Mouse (Mus musculus): ENCODE measurements around the gene Yy1.
"Not testable (repeated sequence)": the region's sequence is repeated elsewhere in the genome, so short reads cannot be mapped to it uniquely, and the experiment has no call there.

The Yy1 gene

DNA sequence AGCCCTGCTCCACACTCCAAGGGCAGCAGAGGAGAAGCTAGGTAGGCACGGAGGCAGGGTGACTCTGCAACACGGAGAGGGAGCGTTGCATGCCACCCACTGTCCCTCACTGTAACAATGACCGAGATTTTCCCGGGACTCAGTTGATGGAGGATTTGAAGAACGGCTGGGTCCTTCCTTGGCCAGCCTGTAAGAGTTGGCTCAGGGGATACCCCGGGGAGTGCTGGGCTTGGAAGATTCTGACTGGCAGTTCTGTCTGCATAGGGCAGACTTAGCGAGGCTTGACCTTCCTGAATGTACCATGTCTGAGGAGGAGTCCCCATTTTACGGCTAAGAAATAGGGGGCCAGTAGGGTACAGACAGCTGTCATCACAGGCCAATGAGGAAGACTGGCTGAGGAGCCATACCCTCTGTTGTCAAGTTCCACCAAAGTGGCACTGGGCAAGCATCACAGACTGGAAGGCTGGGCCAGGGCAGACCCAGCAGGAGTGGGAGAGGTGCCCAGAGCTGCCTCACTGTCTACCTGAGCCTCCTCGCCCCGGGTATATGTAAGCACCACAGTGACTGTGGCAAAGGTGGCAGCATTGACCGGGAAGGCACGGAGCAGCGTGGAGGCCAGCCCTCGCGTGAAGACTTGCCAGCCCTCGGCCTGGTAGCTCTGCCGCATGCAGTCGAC is 33.6 kb downstream of the Yy1 start:
- DNase-seq (ENCODE audit: low spot score in 2 of 2) = no peak

DNA sequence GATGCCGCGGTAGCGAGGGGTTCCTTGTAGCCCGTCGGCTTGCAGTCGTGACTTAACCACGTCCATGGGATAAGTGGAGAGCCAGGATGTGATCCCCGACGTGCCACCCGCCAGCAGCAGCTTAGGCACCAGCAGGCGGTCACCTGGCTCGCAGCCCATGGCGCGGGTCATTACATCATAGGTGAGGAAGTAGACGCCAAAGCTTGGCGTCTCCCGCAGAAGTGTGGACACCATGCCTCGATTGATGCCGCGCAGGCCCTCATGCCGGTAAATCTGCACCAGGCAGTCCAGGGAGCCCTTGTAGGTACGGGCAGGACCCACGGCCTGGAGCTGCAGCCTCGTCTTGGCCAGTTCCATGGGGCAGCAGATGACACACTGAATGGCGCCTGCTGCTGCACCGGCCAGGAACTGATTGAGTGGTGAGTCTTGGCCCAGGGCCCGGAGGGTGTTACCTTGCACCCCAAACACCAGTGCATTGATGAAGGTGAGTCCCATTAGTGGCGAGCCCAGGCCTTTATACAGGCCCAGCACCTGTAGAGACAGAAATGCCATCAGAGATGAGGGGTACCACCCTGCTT is 34.3 kb downstream of the Yy1 start:
- DNase-seq (ENCODE audit: low spot score in 2 of 2) = no peak

DNA sequence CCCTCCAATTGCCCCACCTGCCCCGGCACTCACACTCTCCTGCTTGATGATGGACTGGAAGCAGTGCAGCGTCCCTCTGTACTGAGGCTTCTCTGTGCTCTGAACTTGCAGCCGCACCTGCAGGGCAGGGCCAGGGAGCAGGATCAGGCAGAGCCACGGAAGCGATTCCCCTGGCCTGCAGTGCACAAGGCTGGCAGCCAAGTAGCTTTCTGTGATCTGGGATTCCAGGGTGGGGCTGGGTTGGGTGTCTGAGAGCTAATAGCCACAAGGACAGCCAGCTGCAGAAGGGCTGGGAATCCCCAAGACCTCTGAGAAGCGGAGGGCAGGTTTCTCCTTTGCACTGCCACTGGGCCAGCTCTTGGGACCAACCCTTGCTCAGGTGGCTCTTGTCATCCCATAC is 34.9 kb downstream of the Yy1 start:
- no peak for DNase-seq (ENCODE audit: low spot score in 2 of 2)

DNA sequence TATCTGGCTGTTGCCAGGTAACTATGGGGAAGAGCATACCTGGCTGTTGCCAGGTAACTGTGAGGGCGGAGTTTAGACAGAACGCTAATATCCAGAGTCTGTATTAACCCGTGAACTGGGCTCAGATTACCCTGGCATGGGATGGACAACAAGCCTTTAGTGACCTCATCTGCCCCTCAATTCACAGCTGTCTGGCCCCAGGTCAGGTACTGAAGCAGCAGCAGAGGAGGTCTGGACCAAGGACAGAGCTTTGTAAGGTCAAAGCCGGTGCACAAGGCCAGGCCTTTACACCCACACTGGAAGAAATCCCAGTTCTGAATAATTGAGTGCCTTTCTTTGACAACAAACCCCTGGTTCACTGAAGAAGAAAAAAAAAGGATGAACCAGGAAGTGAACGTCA is 36.9 kb downstream of the Yy1 start:
- DNase-seq (ENCODE audit: low spot score in 2 of 2) = no peak

DNA sequence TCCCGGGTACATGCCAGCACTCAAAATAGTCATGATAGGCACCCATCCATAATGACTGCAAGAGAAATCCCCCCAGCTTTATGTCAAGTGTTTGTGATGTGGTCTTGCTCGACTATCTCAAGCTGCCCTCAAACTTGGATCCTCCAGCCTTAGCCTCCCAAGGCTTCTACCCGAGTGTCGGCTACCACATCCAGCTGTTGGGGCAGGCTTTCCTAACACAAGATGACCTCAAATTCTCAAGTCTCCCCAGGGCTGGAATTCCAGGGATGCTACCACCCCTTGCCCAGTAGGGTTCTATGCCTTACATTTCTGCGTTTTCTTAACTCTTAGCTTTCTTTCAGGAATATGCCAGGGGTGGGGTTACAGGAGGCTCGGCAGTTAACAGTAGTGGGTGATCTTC is 37.6 kb downstream of the Yy1 start:
- DNase-seq (ENCODE audit: low spot score in 2 of 2) = no peak

DNA sequence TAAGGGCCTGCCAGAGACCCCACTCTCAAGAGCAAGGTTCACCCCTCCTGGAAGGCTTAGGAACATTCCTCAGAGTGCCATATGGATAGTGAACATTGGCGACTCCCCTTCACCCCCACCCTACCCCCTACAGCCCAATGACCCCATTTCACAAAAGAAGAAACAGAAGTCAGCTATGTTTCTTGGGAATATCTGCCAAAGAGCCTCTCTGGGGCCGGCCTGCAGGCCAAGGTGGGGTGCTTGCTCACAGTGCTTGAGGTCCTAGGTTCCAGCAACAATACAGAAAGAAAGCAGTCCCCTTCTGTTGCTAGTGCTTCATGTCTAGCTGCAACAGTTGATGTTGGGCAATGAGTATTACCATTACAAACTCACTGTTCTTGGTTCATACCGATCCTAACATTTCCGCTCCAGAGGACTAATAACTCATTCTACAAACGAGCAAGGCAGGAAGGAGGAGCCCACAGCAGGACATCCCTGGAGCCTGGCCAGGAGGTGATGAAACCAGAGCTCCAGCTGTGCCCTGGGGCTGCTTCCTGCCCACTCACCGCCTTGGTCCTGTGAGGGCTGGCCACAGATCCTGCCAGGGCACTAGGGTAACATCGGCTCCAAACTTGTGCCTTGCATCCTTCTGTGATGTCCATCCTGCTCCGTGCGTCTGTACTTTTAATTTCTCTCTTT is 39.3 kb downstream of the Yy1 start:
- no peak for DNase-seq (ENCODE audit: low spot score in 2 of 2)

DNA sequence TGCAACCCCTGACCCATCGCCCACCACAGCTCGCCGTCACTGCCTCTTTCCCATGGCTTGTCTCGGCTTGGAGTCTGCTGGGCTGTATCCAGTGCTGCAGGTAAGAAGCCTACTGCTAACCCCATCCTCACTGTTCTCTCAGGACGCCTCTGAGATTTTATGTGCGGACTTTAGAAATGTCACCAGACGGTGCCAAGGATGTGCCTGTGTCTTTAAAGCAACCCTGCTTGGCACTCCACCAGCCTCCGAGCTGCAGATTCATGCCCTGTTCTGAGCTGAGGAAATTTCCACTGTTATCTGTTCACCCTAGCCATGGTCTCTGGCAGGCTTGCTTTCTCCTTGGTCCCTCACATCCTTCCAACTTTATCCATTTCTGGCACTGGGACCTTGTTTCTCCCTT is 40.1 kb downstream of the Yy1 start:
- DNase-seq (ENCODE audit: low spot score in 2 of 2) = no peak

DNA sequence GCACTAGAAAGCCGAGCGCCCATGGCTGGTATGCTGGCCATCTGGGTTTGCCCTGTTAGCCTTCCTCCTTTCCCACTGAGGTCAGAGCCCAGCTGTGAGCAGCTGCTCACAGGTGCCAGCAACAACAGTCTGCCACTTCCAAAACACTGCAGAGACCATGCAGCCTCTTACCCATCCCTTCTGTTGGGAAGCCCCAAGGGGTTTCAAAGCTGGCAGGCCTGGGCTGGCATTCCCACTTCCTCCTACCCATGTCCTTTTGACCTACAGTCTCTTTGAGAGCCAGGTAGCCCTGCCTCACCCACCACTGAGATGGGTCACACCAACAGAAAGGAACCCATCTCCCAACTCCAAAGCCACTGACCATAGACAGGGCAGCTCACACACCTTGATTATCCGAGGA is 40.6 kb downstream of the Yy1 start:
- DNase-seq (ENCODE audit: low spot score in 2 of 2) = no peak

DNA sequence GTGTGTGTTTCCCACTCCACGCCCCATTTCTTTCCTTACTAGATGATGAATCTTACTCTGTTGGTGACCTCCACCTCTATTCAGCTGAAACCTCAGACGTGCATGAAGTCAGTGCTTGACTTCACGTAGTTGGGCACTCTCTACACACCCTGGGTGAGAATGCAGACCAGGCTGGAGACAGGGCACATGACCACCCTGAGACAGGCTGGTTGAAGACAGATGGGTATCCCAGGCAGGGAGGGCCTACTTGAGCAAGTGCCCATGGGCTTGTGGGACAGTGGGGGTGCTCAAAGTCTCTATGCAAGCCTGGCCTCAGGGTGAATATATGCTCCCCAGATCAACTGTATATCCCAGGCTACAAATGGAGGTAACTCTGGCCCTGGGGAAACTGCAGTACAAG is 41.6 kb downstream of the Yy1 start:
- DNase-seq (ENCODE audit: low spot score in 2 of 2) = no peak

DNA sequence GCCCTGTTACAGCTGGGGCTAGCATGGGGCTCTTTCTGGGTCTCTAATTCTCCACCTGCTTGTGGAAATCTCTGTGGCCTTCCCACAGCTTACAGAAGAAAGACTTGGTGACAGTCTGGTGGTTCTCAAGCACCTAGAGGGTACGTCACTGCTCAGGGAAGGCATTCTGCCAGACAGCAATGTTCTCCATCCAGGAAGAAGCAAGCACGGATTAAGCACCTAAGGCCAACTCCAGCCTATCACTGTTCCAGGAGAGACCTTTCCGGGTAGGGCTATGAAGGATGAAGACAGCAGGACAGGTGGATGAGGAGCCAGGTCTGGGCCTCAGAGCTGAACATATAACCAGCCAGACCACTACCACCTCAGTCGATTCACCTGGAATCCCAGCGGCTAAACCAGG is 42.0 kb downstream of the Yy1 start:
- DNase-seq (ENCODE audit: low spot score in 2 of 2) = no peak

DNA sequence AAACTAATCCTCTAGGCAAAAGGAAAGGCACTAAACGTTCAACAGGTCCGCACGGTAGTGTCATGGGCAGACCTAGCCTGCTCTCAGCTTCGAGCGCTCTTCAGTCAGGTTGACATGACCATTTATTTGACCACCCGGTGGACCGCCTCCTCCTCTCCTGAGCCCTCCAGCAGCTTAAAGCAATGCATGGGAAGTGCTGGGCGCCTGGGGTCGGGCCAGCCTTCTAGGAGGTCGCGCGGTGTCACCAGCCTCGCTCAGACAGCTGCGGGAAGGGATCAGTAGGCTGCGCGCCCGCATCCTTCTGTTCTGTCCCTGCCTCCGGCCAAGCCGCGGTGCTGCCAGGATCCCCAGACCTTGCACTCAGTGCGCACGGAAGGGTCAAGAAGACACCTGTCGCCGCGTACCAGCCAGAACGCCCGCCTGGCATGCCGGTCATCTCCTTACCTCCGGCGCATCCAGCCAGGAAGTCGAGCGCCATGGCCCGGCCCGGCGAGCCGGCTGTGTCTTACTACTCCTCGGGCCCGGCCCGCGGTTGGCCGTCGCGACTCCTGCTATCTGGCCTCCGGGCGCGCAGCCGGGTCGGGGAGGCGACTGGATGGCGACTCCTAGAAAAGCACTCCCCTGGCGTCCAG is 42.6 kb downstream of the Yy1 start:
- DNase-seq (ENCODE audit: low spot score in 2 of 2) = peak in 1 of 2 experiments; percentile 72

DNA sequence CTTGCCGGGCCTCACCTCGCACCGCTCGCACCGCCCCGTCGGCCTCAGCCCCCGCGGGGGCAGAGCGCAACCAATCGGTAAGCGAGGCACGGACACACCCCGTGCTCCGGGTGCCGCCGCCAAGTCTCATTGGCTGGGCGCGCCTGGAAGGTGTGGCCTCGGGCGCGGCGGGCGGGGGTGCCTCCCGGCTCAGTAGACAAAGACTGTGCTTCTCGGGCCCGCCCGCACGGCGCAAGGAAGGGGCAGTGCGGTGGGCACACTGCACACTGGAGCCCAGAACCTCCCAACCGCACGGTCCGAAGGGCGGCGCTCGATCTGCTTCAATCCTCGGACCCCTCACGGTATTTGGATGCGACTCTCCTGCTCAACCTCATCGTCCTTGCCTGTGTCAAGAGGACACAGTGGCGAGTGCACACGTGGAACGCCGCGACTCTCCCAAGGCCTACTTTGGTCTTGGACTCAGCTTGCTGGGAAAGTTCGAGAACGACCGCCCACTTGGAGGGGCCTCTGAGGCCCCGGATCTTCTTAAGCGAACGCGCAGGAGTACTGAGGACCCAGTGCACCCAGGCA is 43.2 kb downstream of the Yy1 start, which contains the start of the genes Slc25a29 and Slc25a47:
Gene Slc25a29, minus strand, starts transcription at position 44 of the 570 bp plus-strand sequence.
Gene Slc25a47, plus strand, starts transcription at position 207 of the 570 bp plus-strand sequence.
- peak; percentile 94 to 97 for DNase-seq (ENCODE audit: low spot score in 2 of 2)

DNA sequence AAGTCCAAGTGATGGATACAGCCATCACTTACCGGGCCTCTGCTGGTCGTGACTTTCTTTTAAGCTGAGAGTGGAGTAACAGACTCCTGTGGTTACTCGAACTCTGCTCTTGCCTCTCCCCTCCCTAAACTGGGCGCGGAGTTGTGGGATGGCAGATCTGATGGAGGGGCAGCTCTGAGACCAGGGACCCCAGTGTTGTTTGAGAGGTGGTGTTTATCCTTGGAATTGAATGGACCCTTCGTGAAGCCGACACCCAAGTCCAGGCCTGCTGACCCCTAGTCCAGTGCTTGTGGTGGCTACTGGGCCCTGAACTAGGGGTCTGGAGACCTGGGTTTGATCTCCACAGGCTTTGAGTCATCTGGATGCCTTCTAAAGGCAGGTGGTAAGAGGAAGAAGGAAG is 43.9 kb downstream of the Yy1 start:
- no peak for DNase-seq (ENCODE audit: low spot score in 2 of 2)

DNA sequence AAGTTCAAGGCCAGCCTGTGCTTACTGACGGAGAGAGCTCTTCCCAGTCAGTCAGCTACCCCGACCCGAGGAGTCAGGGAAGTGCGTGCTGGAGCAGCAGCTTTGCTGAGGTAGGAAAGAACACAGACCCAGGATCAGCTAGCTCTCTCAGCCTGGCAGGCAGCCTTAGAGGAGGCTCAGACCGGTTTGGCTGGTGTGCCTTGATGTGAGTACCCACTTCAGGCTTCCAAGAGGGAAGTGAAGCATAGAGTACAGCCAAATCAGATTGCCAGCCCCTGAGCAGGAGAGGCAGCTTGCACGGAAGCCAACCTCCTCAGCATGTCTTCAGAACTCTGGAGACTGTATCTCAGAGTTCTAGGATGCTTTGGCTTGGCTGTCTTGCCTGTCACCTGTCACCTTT is 48.4 kb downstream of the Yy1 start:
- no peak for DNase-seq (ENCODE audit: low spot score in 2 of 2)

DNA sequence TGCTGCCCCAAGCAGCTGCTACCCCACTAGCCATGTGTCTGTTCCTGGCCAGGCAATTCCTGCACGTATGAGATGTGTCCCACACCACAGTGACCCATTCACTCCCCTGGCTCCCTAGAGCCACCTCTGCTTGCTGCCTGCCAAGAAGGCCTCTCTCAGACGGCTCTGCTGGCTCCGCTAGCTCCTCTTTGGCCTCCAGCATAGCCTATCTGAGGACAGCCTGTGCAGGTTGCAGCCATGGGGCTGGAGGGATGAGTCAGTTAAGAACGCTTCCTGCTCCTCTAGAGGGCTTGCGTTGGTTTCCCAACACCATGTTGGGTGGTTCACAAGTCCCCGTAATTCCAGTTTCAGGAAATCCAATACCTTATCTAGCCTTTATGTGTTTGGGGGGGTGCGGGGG is 49.9 kb downstream of the Yy1 start:
- DNase-seq (ENCODE audit: low spot score in 2 of 2) = no peak

DNA sequence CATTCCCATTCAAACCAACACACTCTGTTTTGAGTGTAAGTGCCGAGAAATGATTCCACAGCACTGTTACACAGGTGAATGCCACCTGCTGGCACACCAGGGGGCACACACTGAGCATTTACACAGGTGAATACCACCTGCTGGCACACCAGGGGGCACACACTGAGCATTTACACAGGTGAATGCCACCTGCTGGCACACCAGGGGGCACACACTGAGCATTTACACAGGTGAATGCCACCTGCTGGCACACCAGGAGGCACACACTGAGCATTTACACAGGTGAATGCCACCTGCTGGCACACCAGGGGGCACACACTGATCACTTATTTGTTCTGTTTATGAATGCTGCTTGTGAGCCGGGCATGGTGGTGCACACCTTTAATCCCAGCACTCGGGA is 55.3 kb downstream of the Yy1 start:
- not testable (repeated sequence) for DNase-seq (ENCODE audit: low spot score in 2 of 2)

DNA sequence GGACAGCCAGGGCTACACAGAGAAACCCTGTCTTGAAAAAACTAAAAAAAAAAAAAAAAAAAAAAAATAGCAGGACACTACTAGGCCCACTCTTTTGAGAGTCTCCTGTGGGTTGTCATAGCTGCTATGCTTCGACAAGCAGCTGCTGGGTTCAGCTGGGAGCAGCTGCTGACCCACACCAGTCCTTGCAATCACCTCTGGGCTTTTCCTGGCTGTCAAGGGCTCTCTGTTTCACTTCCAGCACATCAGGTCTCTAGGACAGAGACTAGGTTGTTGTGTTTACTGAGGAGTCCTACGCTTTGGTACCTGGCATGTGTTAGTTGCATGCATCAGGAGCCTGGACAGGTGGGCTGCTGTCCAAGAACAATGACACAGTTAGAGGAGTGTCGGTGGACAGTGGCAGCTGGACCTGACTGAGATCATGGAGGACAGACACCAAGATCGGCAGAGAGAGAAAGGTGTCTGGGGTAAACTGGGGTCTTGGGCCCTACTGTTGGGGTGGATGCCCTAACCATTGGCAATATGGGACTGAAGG is 56.8 kb downstream of the Yy1 start:
- no peak for DNase-seq (ENCODE audit: low spot score in 2 of 2)

DNA sequence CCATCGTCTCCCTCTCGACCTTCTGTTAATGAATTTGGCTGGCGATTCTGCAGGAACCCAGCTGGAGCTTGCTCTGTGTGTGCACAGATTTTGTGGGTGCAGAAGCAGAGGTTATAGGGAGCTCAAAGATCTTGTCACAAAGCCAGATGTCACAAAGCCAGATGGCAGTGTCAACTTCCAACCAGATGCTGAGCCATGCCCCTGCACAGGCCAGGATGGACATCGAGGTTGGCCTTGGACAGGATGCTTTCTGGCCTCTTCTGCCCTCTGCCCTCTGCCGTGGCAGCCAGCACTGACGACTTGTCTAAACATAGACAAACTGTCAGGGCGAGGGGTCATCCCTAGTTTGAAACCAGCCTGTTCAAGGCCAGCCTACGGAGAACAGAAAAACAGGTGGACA is 57.4 kb downstream of the Yy1 start:
- no peak for DNase-seq (ENCODE audit: low spot score in 2 of 2)

DNA sequence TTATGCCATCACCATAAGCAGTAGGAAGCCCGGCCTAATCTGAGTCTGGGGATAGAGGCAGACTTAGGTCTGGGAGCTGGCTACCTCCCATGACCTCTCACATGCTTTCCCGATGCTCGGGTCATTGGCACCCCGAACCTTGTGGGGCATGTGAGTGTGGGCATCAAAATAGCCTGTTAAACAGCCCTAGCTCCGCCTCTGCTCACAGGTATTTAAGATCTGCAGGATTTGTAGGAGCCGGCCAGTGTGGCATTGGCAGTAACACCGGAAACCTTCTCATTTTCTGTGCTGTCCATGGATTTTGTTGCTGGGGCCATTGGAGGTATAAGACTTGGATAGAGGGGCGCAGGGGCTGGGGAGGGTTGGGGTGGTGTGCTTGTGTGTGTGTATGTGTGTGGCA is 58.1 kb downstream of the Yy1 start:
- no peak for DNase-seq (ENCODE audit: low spot score in 2 of 2)

DNA sequence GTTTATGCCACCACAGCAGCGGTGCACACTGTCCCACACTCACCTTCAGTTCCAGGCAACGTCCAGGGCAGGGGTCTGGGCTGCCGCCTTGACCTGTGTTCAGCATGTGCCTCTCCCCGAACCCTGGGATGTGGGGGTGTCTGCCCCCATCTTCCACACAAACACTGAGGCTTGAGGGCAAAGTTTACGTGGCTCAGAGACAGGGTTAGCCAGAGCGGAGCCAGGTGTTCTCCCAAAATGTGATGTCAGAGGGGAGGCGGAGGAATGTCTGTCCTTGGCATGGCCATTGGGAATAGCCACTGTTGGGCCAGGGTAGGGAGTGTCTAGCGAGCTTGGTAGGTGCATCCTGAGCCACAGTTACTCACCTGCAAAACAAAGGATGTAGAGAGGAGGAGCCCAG is 60.0 kb downstream of the Yy1 start:
- no peak for DNase-seq (ENCODE audit: low spot score in 2 of 2)

DNA sequence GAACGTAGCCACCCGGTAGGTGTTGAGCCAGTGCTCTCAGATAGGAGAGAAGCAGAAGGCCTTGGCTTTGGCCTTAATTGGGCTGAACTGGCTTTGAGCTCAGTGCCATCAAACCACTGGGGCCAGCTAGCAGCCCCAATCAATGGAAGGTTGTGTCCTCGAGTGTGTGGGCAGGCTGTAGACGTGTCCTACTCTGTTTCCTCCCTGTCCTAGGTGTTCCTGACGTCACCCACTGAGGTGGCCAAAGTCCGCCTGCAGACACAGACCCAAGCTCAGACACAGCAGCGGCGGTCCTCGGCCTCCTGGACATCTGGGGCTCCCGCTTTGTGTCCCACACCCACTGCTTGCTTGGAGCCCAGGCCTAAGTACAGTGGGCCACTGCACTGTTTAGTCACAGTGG is 62.3 kb downstream of the Yy1 start:
- no peak for DNase-seq (ENCODE audit: low spot score in 2 of 2)

DNA sequence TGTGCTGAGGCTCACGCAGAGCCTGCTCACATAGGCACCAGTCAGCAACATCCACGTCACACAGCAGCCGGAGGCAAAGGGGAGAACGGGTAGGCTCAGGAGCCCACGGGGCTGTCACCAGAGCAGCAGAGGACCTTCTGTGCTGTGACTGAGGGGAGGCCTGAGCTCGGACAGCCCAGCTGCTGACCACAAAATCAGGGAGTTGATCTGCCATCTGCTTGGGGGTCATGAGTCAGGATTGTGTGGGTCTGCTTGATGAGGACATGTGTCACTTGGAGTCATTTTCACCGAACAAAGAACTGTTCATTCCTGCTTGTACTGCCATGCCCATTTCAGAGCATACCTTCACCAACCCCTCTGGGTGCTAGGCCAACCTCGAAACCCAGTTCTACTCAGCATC is 63.4 kb downstream of the Yy1 start:
- no peak for DNase-seq (ENCODE audit: low spot score in 2 of 2)
